Mouse (Mus musculus): ENCODE data around the gene Acvr1b. TPM values are rescaled to one million over a fixed set of nuclear protein-coding genes. Genes with fewer than 3 reads are reported as not detected.

Acvr1b gene
- 10.9 TPM for polyA plus RNA-seq (2014; fragmentation: Illumina TruSeq; extraction: RNeasy Lipid Tissue Mini Kit (QIAGEN cat#74804); ENCODE audit: low read depth, low replicate concordance)

DNA sequence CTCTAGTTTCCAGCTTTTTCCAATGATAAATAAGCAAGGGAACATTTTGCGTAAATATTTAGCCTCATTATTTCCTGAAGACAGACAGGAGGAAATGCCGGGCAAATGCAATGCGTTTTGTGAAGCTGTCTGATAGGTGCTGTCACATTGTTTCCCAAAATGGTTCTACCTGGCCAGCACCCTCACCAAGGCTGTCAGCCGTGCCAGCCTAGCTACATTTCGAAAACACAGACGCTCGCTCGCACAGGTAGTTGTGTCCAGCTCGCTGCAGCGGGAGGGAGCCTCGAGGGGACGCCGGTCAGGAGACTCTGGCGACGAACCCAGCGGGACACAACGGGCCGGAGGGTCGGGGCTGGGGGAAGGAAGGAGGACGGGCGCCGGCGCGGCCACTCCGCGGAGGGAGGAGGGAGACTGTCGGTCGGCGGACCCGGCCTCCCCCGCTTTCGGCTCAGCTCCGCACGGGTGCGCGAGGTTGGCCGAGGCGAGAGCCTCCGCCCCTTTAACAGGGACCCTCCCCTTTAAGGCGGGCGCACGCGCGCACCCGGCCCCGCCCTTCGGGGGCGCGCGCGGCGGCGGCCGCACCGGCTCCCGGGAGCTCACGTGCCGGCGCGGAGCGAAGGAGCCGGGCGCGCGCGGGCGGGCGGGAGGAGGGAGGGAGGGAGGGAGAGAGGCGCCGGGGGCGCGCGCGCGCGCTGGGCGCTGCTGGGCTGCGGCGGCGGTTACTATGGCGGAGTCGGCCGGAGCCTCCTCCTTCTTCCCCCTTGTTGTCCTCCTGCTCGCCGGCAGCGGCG, at the start of gene Acvr1b:
TSS of gene Acvr1b (plus strand) at position 647 of the 791 bp plus-strand sequence.

DNA sequence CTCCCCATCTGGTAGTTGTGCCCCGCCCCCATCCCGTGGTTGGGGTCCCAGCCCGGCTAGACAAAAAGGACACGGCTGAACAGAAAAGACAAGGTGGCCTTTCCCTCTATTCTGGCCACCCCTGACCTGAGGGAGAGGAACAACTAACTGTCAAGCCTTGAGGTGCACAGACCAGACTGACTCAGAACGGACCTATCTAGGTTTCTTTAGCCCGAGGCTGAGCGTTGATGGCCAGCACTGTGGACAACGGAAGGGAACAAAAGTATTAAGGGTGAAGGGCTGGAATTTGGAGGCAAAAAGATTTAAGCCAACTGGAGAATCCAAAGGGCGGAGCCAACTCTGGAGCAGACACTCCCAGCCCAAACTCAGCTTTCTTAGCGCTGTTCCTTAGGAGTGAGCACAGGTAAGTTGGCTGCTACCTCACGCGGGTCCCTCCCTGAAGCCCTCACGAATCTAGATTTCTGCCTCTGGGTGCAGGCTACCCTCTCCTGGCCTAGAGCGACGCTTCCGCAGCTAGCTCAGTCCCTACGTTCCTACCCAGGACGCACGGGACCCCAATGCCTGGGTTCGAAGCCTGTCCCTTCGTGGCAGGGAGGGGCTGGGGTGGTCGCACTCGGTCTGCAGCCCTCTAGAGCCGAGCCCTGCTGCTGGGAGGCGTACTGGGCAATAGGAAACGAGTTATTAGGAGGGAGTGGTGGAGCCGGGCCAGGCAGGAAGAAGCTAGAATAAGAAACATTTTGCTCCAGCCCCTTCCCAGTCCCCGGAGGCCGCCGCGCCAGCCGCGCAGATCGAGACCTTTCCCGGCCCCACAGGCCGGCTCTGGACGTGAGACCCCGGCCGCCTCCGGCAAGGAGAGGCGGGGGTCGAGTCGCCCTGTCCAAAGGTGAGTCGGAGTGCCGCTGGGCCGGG, 45.4 kb upstream of the Acvr1b start, which contains the start of gene Acvrl1:
TSS of gene Acvrl1 (plus strand) at position 342 of the 909 bp plus-strand sequence.

DNA sequence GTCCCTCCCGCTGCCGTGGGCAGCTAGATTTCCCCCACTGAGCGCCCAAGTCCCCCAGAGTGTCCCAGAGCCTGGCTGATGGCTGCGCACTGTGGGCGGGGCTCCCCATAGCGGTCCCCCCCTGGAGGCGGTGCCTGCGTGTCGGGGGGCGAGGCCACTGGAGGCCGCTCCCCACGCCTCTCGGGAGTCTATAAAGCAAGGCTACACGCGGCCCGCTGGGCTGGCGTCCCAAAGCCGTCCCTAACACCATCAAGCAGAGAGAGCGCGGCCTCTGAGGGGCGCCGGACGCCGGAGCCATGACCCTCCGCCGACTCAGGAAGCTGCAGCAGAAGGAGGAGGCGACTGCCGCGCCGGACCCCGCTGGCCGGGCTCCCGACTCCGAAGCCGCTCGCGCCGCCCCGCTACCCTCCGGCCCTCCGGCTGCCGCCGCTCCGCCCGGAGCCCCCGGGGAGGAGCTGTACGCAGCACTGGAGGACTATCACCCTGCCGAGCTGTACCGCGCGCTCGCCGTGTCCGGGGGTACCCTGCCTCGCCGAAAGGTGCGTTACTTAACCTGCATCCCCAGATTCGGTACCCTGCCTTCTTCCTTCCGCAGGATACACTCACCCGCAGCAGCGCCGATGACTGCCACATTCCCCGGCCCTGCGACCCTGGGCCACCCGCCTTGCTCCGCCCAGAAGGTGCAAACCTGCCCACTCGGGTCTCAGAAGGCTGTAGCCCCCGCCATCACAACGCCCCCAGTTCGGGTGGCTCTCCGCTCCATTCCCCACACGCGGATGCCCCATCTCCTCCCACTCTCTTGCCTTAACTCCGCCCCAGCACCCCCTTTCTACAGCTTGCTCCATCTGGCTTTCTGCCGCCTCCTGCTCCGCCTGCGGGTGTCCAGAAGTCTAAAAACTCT, 50.4 kb downstream of the Acvr1b start, which contains the start of gene Grasp:
TSS of gene Grasp (plus strand) at position 183 of the 901 bp plus-strand sequence.

DNA sequence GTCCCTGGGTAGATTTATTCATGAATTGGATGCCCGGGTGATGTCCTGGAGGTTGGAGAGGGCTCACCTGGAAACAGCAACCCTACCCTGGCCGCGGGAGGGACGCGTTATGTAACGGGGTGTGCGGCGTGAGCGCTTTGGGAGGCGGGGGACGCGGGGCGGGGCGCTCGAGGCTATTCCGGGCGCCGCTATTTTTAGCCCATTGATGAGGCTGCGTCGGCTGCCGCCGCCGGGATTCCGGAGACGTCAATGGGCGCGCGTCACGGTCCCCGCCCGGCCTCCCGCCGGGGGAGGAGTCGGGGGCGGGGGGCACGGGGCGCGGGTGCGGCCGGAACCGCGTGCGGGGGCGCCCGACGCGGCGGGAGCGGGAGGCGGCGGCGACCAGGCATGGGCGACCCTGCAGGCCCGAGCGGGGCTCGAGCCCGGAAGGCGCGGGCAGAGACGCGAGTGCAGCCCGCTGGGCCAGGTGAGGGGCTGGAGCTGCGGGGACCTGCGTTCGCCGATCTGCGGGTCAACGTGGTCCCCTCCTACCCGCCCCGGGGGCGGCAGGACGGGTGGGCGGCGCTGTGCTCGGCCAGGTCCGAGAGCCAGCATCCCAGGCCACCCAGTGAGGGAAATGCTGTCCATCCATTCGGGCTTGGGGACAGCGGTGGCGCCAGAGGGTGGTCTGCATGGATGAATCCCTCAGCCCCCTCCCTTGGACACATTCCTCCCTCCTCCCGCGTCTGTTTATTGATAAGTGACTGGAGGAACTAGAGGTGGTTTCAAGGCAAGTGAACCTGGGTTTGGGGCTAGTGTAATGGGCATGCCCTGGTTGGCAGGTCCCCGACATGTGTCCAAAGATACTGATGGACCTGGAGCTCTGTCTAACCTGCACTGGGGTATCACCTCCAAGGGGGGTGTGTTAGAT, 80.3 kb downstream of the Acvr1b start, which contains the start of gene Nr4a1:
TSS of gene Nr4a1 (plus strand) at position 384 of the 910 bp plus-strand sequence.

Other genes starting within 250 kb of the Acvr1b start
- not detected for gene Gm47841, start 126.7 kb upstream of the Acvr1b start, polyA plus RNA-seq (2014; fragmentation: Illumina TruSeq; extraction: RNeasy Lipid Tissue Mini Kit (QIAGEN cat#74804); ENCODE audit: low read depth, low replicate concordance)
- 1.4 TPM for gene Fignl2, start 95.5 kb upstream of the Acvr1b start, polyA plus RNA-seq (2014; fragmentation: Illumina TruSeq; extraction: RNeasy Lipid Tissue Mini Kit (QIAGEN cat#74804); ENCODE audit: low read depth, low replicate concordance)
- not detected for gene Ankrd33, start 58.3 kb upstream of the Acvr1b start, polyA plus RNA-seq (2014; fragmentation: Illumina TruSeq; extraction: RNeasy Lipid Tissue Mini Kit (QIAGEN cat#74804); ENCODE audit: low read depth, low replicate concordance)
- gene Acvrl1, start 45.5 kb upstream of the Acvr1b start, polyA plus RNA-seq (2014; fragmentation: Illumina TruSeq; extraction: RNeasy Lipid Tissue Mini Kit (QIAGEN cat#74804); ENCODE audit: low read depth, low replicate concordance): 25.1 TPM
- gene Grasp, start 50.1 kb downstream of the Acvr1b start, polyA plus RNA-seq (2014; fragmentation: Illumina TruSeq; extraction: RNeasy Lipid Tissue Mini Kit (QIAGEN cat#74804); ENCODE audit: low read depth, low replicate concordance): 5.7 TPM
- 58.5 TPM for gene Nr4a1, start 80.2 kb downstream of the Acvr1b start, polyA plus RNA-seq (2014; fragmentation: Illumina TruSeq; extraction: RNeasy Lipid Tissue Mini Kit (QIAGEN cat#74804); ENCODE audit: low read depth, low replicate concordance)
- 19.5 TPM for gene Atg101, start 110.2 kb downstream of the Acvr1b start, polyA plus RNA-seq (2014; fragmentation: Illumina TruSeq; extraction: RNeasy Lipid Tissue Mini Kit (QIAGEN cat#74804); ENCODE audit: low read depth, low replicate concordance)
- gene 6030408B16Rik, start 119.1 kb downstream of the Acvr1b start, polyA plus RNA-seq (2014; fragmentation: Illumina TruSeq; extraction: RNeasy Lipid Tissue Mini Kit (QIAGEN cat#74804); ENCODE audit: low read depth, low replicate concordance): 1.1 TPM
- 1.9 TPM for gene Krt80, start 196.1 kb downstream of the Acvr1b start, polyA plus RNA-seq (2014; fragmentation: Illumina TruSeq; extraction: RNeasy Lipid Tissue Mini Kit (QIAGEN cat#74804); ENCODE audit: low read depth, low replicate concordance)
- 2.1 TPM for gene Krt7, start 237.0 kb downstream of the Acvr1b start, polyA plus RNA-seq (2014; fragmentation: Illumina TruSeq; extraction: RNeasy Lipid Tissue Mini Kit (QIAGEN cat#74804); ENCODE audit: low read depth, low replicate concordance)